Mouse (Mus musculus): ENCODE data around the gene Vmn1r75. TPM values are rescaled to one million over a fixed set of nuclear protein-coding genes. Genes with fewer than 3 reads are reported as not detected.

The Vmn1r75 gene
- total RNA-seq (2021): not detected
- long read RNA-seq, experiment 1: 0 reads
- long read RNA-seq, experiment 2: 0 reads

- intact Hi-C loops (cut with DNase I): no loop called here
Measured at GRCm38 (mm10) chr7:11874330-11874729, at the start of gene Vmn1r75. Gene Vmn1r75, plus strand, starts transcription at chr7:11874630.

GRCm38 (mm10) chr7:11833680-11834079 lies 40.8 kb upstream of the Vmn1r75 start, which contains the start of gene Vmn1r74:
Gene Vmn1r74, plus strand, starts transcription at chr7:11833980.
- DNase-seq: no peak
- intact Hi-C loops (cut with DNase I): no loop called here

More at GRCm38 (mm10) chr7:11874330-11874729, at the start of gene Vmn1r75:
- DNase-seq: no peak

Other genes starting within 250 kb of the Vmn1r75 start
- not detected for gene Vmn1r72, start 194.5 kb upstream of the Vmn1r75 start, total RNA-seq (2021)
- not detected for gene Vmn1r73, start 144.4 kb upstream of the Vmn1r75 start, total RNA-seq (2021)
- gene Vmn1r74, start 40.6 kb upstream of the Vmn1r75 start, total RNA-seq (2021): not detected
- gene Vmn1r76, start 63.6 kb downstream of the Vmn1r75 start, total RNA-seq (2021): not detected
- gene Vmn1r77, start 162.1 kb downstream of the Vmn1r75 start, total RNA-seq (2021): not detected